Mouse (Mus musculus): ENCODE measurements around the gene Stambp. TPM values are rescaled to one million over a fixed set of nuclear protein-coding genes. Genes with fewer than 3 reads are reported as not detected.

The Stambp gene
- 10 to 100 TPM in 1 of 2 experiments, 1 to 10 TPM in 1; 3.7 to 14.7 TPM for polyA plus RNA-seq (2012; fragmentation: generic; extraction: Trizol)

DNA sequence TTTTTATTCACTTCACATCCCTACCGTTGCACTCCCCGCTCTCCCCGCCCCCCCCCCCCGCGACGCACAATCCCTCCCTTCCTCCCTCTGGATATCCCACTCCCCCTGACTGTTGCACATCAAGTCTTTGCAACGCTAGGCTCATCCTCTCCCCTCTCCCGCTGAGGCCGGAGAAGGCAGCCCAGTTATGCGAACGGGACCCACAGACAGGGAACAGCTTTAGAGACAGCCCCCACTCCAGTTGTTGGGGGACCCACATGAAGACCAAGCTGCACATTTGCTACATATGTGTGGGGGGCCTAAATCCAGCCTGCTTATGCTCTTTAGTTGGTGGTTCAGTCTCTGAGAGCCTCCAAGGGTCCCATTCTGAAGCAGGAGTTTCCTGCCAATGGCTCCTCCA lies at the start of gene Stambp:
Gene Stambp (minus strand): TSS at position 59 of the 400 bp plus-strand sequence.

DNA sequence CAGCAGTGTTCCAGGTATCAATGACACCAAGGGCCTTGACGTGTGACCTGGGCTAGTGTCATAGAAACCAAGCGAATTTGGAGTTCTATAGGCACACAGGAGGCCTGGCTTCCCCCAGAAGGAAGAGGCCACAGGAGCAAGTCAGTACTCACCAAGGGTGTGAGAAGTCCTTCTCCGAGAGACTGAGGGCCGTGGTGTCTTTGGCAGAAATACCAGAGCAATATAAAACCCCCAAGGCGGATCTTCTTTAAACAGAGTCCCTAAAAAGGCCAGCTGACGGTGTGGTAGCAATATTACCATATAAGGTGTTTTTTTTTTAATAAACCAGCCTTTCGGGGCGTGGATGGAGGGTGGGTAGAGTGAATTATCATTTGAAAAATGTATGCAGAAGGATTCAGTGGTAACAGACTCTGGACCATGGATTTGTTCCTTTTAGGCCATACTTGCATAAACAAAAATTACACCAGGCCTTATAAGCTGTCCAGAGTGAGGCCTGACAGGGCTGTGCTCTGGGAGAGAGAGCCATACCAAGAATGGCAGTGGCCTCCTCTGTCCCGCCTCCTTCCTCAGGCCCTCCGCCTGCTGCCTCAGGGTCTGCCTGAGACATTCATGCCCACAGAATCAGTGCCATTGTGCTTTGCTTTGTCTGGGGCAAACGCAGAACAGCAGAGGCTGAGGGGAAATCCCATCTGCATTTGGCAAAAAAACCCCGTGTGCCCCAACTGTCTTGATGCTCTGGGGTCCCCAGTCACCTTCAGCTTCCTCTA lies 36.3 kb downstream of the Stambp start, which contains the start of gene Actg2:
Gene Actg2 (minus strand): TSS at position 238 of the 767 bp plus-strand sequence.

DNA sequence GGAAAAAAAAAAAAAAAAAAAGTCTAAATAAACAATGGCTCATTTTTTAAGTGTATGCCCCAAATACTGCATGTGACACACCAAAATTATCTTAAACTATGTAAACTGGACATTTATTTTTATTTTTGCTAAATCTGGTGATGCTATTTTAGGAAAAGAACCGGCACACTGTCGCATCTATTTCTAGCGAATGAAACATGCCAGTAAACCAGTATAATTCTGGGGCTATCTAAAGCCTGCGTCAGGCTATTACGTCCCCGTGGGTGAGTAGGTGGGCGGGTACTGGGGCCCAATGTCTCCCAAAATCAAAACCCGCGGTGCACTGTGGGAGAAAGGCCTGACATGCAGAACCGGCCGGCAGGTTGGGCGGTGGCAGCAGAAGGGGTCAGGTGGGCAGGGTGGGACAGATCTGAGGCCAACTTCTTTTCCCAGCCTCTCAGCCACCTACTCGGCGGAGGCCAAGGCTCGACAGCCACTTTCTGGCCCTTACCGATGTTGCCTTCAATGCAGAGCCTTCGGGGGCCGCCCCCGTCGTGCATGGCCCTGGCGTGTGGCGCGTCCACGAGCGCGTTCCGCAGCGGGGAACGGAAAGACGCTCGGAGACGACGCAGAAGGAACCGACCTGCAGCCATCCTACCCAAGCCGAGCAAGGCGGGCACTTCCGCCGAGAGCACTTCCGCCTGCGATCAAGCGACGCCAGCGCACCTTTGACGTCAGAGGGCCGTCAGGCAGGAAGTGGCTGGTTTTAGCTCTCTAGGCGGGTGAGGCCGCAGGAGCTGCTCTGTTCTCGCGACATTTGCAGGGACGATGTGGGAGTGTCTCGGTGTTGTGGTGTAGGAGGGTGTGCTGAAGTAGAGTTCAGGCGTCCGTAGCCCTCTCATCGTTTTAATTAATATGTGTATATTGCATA lies 66.0 kb downstream of the Stambp start, which contains the start of gene Dguok:
Gene Dguok (minus strand): TSS at position 712 of the 910 bp plus-strand sequence.

Other genes starting within 250 kb of the Stambp start
- 10 to 100 TPM; 10.4 to 16.0 TPM for gene Mthfd2, start 246.8 kb downstream of the Stambp start, polyA plus RNA-seq (2012; fragmentation: generic; extraction: Trizol)
- 10 to 100 TPM in 1 of 2 experiments, 1 to 10 TPM in 1; 1.6 to 24.1 TPM for gene Mob1a, start 246.7 kb downstream of the Stambp start, polyA plus RNA-seq (2012; fragmentation: generic; extraction: Trizol)
- 10 to 100 TPM; 59.8 to 90.4 TPM for gene Bola3, start 223.6 kb downstream of the Stambp start, polyA plus RNA-seq (2012; fragmentation: generic; extraction: Trizol)
- 1 to 10 TPM in 1 of 2 experiments, under 1 TPM in 1; 0.26 to 6.6 TPM for gene Tet3, start 113.6 kb downstream of the Stambp start, polyA plus RNA-seq (2012; fragmentation: generic; extraction: Trizol)
- 10 to 100 TPM; 24.8 to 60.6 TPM for gene Dguok, start 65.8 kb downstream of the Stambp start, polyA plus RNA-seq (2012; fragmentation: generic; extraction: Trizol)
- gene Actg2, start 36.5 kb downstream of the Stambp start, polyA plus RNA-seq (2012; fragmentation: generic; extraction: Trizol) = 1 to 10 TPM; 3.3 to 4.5 TPM
- not detected for gene Clec4f, start 83.5 kb upstream of the Stambp start, polyA plus RNA-seq (2012; fragmentation: generic; extraction: Trizol)
- gene Cd207, start 105.1 kb upstream of the Stambp start, polyA plus RNA-seq (2012; fragmentation: generic; extraction: Trizol) = not detected
- gene Vax2, start 138.5 kb upstream of the Stambp start, polyA plus RNA-seq (2012; fragmentation: generic; extraction: Trizol) = 1 to 10 TPM; 1.2 to 2.6 TPM
- under 1 TPM; 0.02 to 0.07 TPM for gene Atp6v1b1, start 170.3 kb upstream of the Stambp start, polyA plus RNA-seq (2012; fragmentation: generic; extraction: Trizol)
- gene Ankrd53, start 189.9 kb upstream of the Stambp start, polyA plus RNA-seq (2012; fragmentation: generic; extraction: Trizol) = under 1 TPM in 1 of 2 experiments, not detected in 1; 0.04 TPM
- 10 to 100 TPM; 60.6 to 67.3 TPM for gene Tex261, start 203.1 kb upstream of the Stambp start, polyA plus RNA-seq (2012; fragmentation: generic; extraction: Trizol)
- 10 to 100 TPM; 25.5 to 83.1 TPM for gene Nagk, start 222.3 kb upstream of the Stambp start, polyA plus RNA-seq (2012; fragmentation: generic; extraction: Trizol)